Mouse (Mus musculus) intestine, embryonic 14.5 days (tissue): ENCODE results near the gene Gpatch2. TPM values are rescaled to one million over a fixed set of nuclear protein-coding genes. Genes with fewer than 3 reads are reported as not detected.

ENCODE experiments used
- ATAC-seq: fragments of 200-750 bp; cut with Nextera tagmentation; replicated peaks from 2 replicates; pipeline ENCODE4 v1.8.0; 2017; ENCODE audit warnings: low read depth, moderate number of reproducible peaks, moderate TSS enrichment, moderate library complexity; ENCODE audit not compliant: low FRiP score, low TSS enrichment
- DNase-seq: peaks from one replicate; pipeline ENCODE4 v3.0.0-alpha.2; 2018; ENCODE audit warnings: low spot score
- H3K27ac ChIP-seq: fragments of 300-500 bp; sonication (generic); 2 replicates; pipeline ENCODE4 v1.5.1; 2014; ENCODE audit warnings: low read depth, mild to moderate bottlenecking, control low read depth
- H3K27me3 ChIP-seq: fragments of 300-500 bp; sonication (generic); replicated peaks from 2 replicates; pipeline ENCODE4 v1.6.1; 2014; ENCODE audit warnings: low read length, control low read depth; ENCODE audit not compliant: control insufficient read depth, insufficient read depth
- H3K36me3 ChIP-seq: fragments of 300-500 bp; sonication (generic); 2 replicates; pipeline ENCODE4 v1.6.1; 2014; ENCODE audit warnings: low read length, control low read depth; ENCODE audit not compliant: control insufficient read depth, insufficient read depth
- H3K4me1 ChIP-seq: fragments of 300-500 bp; sonication (generic); replicated peaks from 2 replicates; pipeline ENCODE4 v1.6.1; 2014; ENCODE audit warnings: low read length, control low read depth, mixed read lengths; ENCODE audit not compliant: control insufficient read depth, insufficient read depth
- H3K4me2 ChIP-seq: fragments of 300-500 bp; sonication (generic); 2 replicates; pipeline ENCODE4 v1.6.1; 2014; ENCODE audit warnings: low read length
- H3K4me3 ChIP-seq: fragments of 300-500 bp; sonication (generic); 2 replicates; pipeline ENCODE4 v1.5.1; 2014; ENCODE audit warnings: low read depth, low read length, control low read depth, mixed read lengths
- H3K9ac ChIP-seq: fragments of 300-500 bp; sonication (generic); 2 replicates; pipeline ENCODE4 v1.6.1; 2014; ENCODE audit warnings: mild to moderate bottlenecking, low read length
- H3K9me3 ChIP-seq: fragments of 300-500 bp; sonication (generic); 2 replicates; pipeline ENCODE4 v1.6.1; 2016; ENCODE audit warnings: low read length, control low read depth; ENCODE audit not compliant: control insufficient read depth
- WGBS: fragments of 180-500 bp; shearing (Covaris S2); extraction: QIAGEN DNeasy Blood & Tissue Kit; methylation state at CpG from one replicate; pipeline ENCODE4 v1.1.7; 2014; 5-methylcytosine and 5-hydroxymethylcytosine counted together
- polyA plus RNA-seq: library from polyadenylated mRNA; unstranded; fragments of >200 nt; fragmentation: Nextera tagmentation; extraction: Ambion mirVana; gene quantifications from 2 replicates; pipeline ENCODE4 v1.2.1, GENCODE M21; 2014

Gene Gpatch2
- polyA plus RNA-seq, 1 experiment from 2014 or later = 21.1 TPM

DNA sequence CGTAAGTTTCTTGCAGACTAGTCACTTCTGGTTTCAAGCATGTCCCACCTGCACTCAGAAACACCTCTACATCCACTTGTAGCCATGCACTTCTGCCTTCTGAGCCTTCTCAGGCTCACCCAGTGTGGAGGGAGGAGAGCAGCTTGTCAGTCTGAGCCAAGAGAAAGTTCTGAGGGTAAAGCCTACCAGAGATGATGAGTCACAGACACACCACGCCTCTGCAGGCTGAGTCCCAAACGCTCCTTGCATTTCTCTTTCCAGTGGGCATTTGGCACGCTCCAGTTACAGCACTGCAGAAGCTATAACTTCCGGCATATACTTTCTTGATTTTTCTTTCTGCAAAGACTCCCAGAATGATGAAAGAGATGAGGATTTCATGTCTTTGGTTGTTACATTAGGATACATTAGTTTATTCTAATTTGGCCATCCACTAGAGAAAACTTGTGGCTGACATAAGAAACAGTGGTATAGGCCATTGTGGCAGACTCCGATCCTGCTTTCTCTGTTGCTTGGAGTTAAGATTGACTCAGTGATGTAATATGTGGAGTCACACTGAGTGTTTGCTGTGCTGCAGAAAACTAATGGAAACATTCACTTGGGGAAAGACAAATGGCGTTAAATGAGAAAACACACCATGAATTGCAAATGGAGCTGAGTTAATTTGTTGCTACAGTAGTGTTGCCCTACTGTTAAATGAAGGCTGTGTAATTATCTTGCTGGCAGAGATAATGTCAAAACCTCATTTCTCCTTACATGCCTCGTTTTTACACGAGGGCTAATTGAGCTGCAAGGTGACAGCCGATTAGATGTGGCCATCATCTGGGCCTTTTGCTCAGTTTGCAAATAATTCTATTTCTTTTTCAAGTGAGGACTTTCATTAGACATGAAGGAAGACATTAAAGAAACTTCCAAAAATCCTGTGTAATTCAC lies 55.3 kb downstream of the Gpatch2 start:
- no peak for ATAC-seq
- 69% methylated on average over 10 of the region's 10 CpGs for WGBS

DNA sequence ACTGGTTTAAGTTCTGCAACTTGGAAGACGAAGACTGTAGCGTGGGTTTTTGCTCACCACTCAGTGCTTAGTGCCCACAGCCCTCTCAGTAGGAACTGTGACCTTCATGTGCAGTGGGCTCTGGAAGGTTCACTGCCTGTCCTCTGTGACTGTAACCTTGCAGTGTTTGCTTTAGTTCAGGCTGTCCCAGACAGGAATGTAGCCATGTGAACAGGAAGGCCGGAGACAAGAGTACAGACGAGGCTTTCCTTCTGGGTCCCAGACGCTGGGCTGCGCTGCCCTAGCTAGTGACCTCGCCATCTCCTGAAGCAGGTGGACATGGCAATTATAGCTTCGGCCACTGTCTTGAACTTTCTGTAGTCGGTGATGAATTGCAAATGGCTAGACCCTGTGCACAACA lies 62.0 kb downstream of the Gpatch2 start:
- Histone ChIP-seq H3K4me3 (no peak overlapping the region), H3K4me1 (peaks cover 6% of the 10 kb centered on the region), H3K27ac (no peak overlapping the region), H3K27me3 (no peaks in the 10 kb centered on the region), H3K4me2 (no peak overlapping the region), H3K36me3 (no peaks in the 10 kb centered on the region), H3K9me3 (no peaks in the 10 kb centered on the region), H3K9ac (no peak overlapping the region)
- ATAC-seq = no peak
- 60% methylated on average over 9 of the region's 9 CpGs for WGBS
- DNase-seq = no peak

More for the DNA sequence above, 55.3 kb downstream of the Gpatch2 start:
- H3K9ac ChIP-seq = no peak overlapping the region
- H3K4me2 ChIP-seq = no peak overlapping the region
- H3K9me3 ChIP-seq = no peaks in the 10 kb centered on the region
- H3K4me3 ChIP-seq = no peak overlapping the region
- no peak overlapping the region for H3K27ac ChIP-seq
- no peak for DNase-seq
- H3K36me3 ChIP-seq = no peaks in the 10 kb centered on the region
- H3K27me3 ChIP-seq = no peaks in the 10 kb centered on the region
- H3K4me1 ChIP-seq = no peaks in the 10 kb centered on the region

- WGBS = 42% methylated on average over 5 of the region's 5 CpGs
- H3K4me1 ChIP-seq = peaks cover 6% of the 10 kb centered on the region
- H3K36me3 ChIP-seq = no peaks in the 10 kb centered on the region
- H3K9me3 ChIP-seq = no peaks in the 10 kb centered on the region
- H3K4me3 ChIP-seq = no peak overlapping the region
- no peak overlapping the region for H3K9ac ChIP-seq
- no peaks in the 10 kb centered on the region for H3K27me3 ChIP-seq
- no peak overlapping the region for H3K4me2 ChIP-seq
- H3K27ac ChIP-seq = no peak overlapping the region
- ATAC-seq = no peak
- no peak for DNase-seq
Measured at GRCm38 (mm10) chr1:187278472-187278871, 63.2 kb downstream of the Gpatch2 start.

GRCm38 (mm10) chr1:187279776-187280175 lies 64.5 kb downstream of the Gpatch2 start:
- ATAC-seq = no peak
- Histone ChIP-seq H3K4me2 (no peak overlapping the region), H3K9me3 (no peaks in the 10 kb centered on the region), H3K36me3 (no peaks in the 10 kb centered on the region), H3K27ac (no peak overlapping the region), H3K27me3 (no peaks in the 10 kb centered on the region), H3K4me1 (peaks cover 6% of the 10 kb centered on the region), H3K4me3 (no peak overlapping the region), H3K9ac (no peak overlapping the region)
- DNase-seq = no peak
- 68% methylated on average over 4 of the region's 4 CpGs for WGBS

DNA sequence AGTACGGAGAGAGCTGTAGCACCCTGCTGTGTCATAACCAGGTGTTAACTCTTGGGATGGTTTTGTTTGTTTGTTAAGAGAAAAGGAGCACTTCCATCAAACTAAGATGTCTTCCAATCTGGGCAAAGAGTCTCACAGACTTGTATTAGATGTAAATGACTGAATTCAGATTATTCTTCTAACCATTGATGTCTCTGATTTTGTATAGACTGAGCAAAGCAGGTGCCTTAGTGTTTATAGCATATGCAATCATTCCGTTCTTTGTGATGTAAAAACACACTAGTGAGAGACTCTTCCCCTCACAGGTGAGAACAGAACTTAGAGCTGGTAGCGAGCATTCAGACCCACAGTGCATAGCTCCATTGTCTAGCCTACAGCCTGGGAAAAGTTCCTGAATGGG lies 67.0 kb downstream of the Gpatch2 start:
- DNase-seq (no peak), ATAC-seq (no peak)
- H3K9ac ChIP-seq = no peak overlapping the region
- no peak overlapping the region for H3K4me2 ChIP-seq
- H3K4me1 ChIP-seq = peaks cover 6% of the 10 kb centered on the region
- H3K27me3 ChIP-seq = no peaks in the 10 kb centered on the region
- no peak overlapping the region for H3K27ac ChIP-seq
- no peak overlapping the region for H3K4me3 ChIP-seq
- WGBS = 85% methylated on average over 3 of the region's 3 CpGs
- no peaks in the 10 kb centered on the region for H3K9me3 ChIP-seq
- H3K36me3 ChIP-seq = no peaks in the 10 kb centered on the region

DNA sequence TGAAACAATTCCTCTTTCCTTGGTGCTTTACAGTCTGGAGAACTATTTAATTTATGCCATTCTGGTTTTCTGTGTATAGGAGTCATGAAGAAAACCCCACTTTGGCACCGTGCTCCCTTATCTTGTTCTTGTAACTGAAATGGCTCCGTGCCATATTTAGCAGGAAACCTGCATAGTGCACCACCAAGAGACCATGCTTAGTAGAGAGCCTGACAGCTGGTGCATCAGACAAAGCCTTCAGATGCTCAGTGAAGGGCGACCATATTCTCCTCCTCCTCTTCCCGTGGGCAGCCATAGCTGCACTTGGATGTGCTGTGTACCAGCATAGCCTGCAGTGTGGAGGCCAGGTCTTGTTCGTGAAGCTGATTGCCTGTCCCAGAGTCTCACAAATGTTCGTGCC lies 67.5 kb downstream of the Gpatch2 start:
- 82% methylated on average over 6 of the region's 6 CpGs for WGBS
- DNase-seq = no peak
- no peaks in the 10 kb centered on the region for H3K36me3 ChIP-seq

GRCm38 (mm10) chr1:187285735-187286134 lies 70.4 kb downstream of the Gpatch2 start:
- ATAC-seq = no peak
- Histone ChIP-seq H3K4me3 (no peak overlapping the region), H3K4me2 (no peak overlapping the region), H3K27ac (no peak overlapping the region), H3K9ac (no peak overlapping the region), H3K4me1 (no peaks in the 10 kb centered on the region), H3K9me3 (no peaks in the 10 kb centered on the region), H3K36me3 (no peaks in the 10 kb centered on the region), H3K27me3 (no peaks in the 10 kb centered on the region)
- 68% methylated on average over 8 of the region's 8 CpGs for WGBS
- no peak for DNase-seq

More for the DNA sequence above, 67.5 kb downstream of the Gpatch2 start:
- no peaks in the 10 kb centered on the region for H3K27me3 ChIP-seq
- H3K4me1 ChIP-seq = peaks cover 6% of the 10 kb centered on the region
- H3K4me2 ChIP-seq = no peak overlapping the region
- no peaks in the 10 kb centered on the region for H3K9me3 ChIP-seq
- H3K9ac ChIP-seq = no peak overlapping the region
- H3K4me3 ChIP-seq = no peak overlapping the region
- H3K27ac ChIP-seq = no peak overlapping the region
- no peak for ATAC-seq

DNA sequence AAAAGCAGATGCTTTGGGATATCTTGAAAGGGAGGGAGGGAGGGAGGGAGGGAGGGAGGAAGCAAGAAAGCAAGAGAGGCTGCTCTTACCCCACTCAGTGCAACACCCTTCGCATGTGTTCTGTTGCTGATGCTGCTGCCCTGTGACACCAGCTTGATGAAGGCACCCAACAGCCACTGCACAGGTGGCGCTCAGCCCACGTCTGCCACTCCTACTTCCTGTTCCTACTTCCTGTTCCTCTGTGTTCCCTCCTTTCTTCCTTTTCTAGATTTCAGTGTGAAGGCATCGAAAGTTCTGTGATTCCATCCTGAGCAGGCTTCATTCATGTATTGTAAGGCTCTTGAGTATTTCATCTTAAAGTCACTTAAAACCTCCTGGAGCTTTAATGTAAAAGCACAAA lies 71.1 kb downstream of the Gpatch2 start:
- no peaks in the 10 kb centered on the region for H3K9me3 ChIP-seq
- ATAC-seq = no peak
- DNase-seq = no peak
- H3K4me2 ChIP-seq = no peak overlapping the region
- no peaks in the 10 kb centered on the region for H3K36me3 ChIP-seq
- WGBS = 89% methylated on average over 4 of the region's 4 CpGs
- no peak overlapping the region for H3K4me3 ChIP-seq
- H3K27me3 ChIP-seq = no peaks in the 10 kb centered on the region
- no peak overlapping the region for H3K27ac ChIP-seq
- no peaks in the 10 kb centered on the region for H3K4me1 ChIP-seq
- H3K9ac ChIP-seq = no peak overlapping the region

DNA sequence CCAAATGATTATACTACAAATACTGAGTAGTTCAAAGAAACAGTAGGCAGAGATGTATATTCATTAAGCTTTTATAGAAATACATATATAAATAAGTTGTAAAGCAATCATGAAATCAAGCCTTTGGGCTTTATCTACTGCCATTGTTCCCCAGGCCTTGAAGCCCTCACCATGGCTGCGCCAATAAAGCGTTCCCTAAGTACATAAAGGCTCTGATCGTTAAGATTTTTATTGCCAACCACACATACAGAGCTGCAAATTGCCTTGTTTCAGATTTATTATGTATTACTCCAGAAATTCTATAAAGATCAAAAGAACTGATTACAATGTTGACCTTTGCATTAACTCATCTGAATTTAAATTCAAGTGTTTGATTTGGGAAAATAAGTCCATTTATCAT lies 71.6 kb downstream of the Gpatch2 start:
- Histone ChIP-seq H3K9me3 (no peaks in the 10 kb centered on the region), H3K27ac (no peak overlapping the region), H3K4me2 (no peak overlapping the region), H3K4me1 (no peaks in the 10 kb centered on the region), H3K4me3 (no peak overlapping the region), H3K36me3 (no peaks in the 10 kb centered on the region), H3K9ac (no peak overlapping the region), H3K27me3 (no peaks in the 10 kb centered on the region)
- ATAC-seq = peak; percentile 75; the same call in 1 of the 2 replicates
- no peak for DNase-seq
- WGBS = 66% methylated on average over 3 of the region's 3 CpGs
